Mouse (Mus musculus) right cerebral cortex, adult 2 months (tissue): Measurements from ENCODE around the gene Gm5157.
"Not testable (repeated sequence)": the region's sequence is repeated elsewhere in the genome, so short reads cannot be mapped to it uniquely, and the experiment has no call there.

Experiments used
- DNase-seq, 2 experiments: peaks; one replicate each; pipeline ENCODE4 v3.0.0; 2021 to 2022; ENCODE audit warnings: low spot score in 2 of 2

Gm5157 gene

DNA sequence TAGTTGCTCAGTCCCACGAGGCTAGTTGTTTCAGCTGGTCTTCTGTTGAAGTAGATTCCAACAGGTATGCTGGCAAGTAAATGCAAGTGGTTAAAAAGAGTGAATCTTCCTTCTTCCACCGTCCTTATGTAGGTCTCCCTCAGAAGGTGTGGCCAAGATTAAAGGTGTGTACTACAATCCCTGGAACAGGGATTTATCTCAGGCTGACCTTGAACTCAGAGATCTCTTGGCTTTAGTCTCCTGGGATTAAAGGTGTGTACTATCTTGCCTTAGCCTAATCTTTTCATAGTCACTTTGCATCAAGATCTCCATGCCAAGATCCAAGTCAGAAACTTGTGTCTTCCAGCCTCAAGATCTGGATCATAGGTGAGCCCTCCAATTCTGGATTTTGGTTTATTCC lies at the start of gene Gm5157:
Gene Gm5157 (minus strand): TSS at position 101 of the 400 bp plus-strand sequence.
- not testable (repeated sequence) for DNase-seq

DNA sequence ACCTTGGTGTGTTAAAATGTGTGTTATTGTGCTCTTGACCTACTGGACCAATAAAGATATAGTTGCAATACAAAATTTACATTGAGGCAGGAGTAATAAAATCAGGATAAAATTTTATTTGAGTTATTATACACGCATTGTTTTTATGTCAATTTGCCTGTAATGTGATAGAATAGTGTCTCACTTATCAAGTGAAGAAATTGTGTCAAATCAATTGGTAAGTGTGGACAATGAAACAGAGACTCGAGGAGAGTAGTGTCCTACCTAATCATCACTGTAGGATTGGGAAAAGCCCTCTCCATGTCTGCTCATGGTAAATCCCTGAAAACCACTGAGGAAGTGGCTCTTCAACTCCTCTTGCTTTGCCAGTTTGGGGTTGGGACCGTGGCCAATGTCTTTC lies 28.3 kb downstream of the Gm5157 start, which contains the start of gene Vmn1r123:
Gene Vmn1r123 (plus strand): TSS at position 301 of the 400 bp plus-strand sequence.
- DNase-seq: not testable (repeated sequence)
